Mouse (Mus musculus): ENCODE measurements at regions not wholly inside any gene's neighbourhood (a gene's known extent, or its start where the extent isn't known, plus 50 kb on each side); places are given as distances from the start of the nearest gene placed in this dataset.
A peak's percentile ranks its signal among the peaks of the same experiment; 100 is the strongest.

- no peak for DNase-seq
Measured at GRCm38 (mm10) chr3:159069957-159070684, 425.1 kb upstream of the Depdc1a start.

- DNase-seq: no peak
Measured at GRCm38 (mm10) chr3:159056960-159057525, 438.2 kb upstream of the Depdc1a start.

- DNase-seq: no peak
Measured at GRCm38 (mm10) chr3:159034806-159035205, 460.4 kb upstream of the Depdc1a start.

- DNase-seq: no peak
Measured at GRCm38 (mm10) chr3:159031581-159031980, 463.7 kb upstream of the Depdc1a start.

GRCm38 (mm10) chr3:159030675-159031074 is 464.6 kb upstream of the Depdc1a start:
- DNase-seq: no peak

GRCm38 (mm10) chr3:159029951-159030350 is 465.3 kb upstream of the Depdc1a start:
- no peak for DNase-seq

GRCm38 (mm10) chr3:159020447-159020846 is 458.4 kb upstream of the Lrrc7 start:
- DNase-seq: no peak

- DNase-seq: no peak
Measured at GRCm38 (mm10) chr3:159017269-159017668, 455.2 kb upstream of the Lrrc7 start.

- no peak for DNase-seq
Measured at GRCm38 (mm10) chr3:159016426-159016825, 454.4 kb upstream of the Lrrc7 start.

GRCm38 (mm10) chr3:159010954-159011638 is 449.1 kb upstream of the Lrrc7 start:
- DNase-seq: peak; percentile 38 to 67

GRCm38 (mm10) chr3:159004013-159004412 is 442.0 kb upstream of the Lrrc7 start:
- no peak for DNase-seq

GRCm38 (mm10) chr3:158985438-158986111 is 423.6 kb upstream of the Lrrc7 start:
- DNase-seq: no peak

GRCm38 (mm10) chr3:158947063-158947462 is 385.0 kb upstream of the Lrrc7 start:
- DNase-seq: peak; percentile 56 to 62

GRCm38 (mm10) chr3:158905104-158905503 is 343.1 kb upstream of the Lrrc7 start:
- no peak for DNase-seq

GRCm38 (mm10) chr3:158899458-158899857 is 337.4 kb upstream of the Lrrc7 start:
- no peak for DNase-seq

GRCm38 (mm10) chr3:158886732-158887386 is 324.8 kb upstream of the Lrrc7 start:
- DNase-seq: no peak

GRCm38 (mm10) chr3:158886301-158886711 is 324.3 kb upstream of the Lrrc7 start:
- no peak for DNase-seq
